In genomic region chr14:120989126-120989525, GRCm38 (mm10) we compare ENCODE assay signal across 27 mouse cellular contexts. TPM values are rescaled to one million over a fixed set of nuclear protein-coding genes. Genes with fewer than 3 reads are reported as not detected.
DNase-seq lines count a peak whose midpoint lies in the region; ATAC-seq and TF ChIP-seq lines count a peak whose summit lies in the region.
"Had no signal": no experiment of that assay in that cellular context is flagged by ENCODE, and none has a peak within 500 bp of the region (broad histone marks: within the 10 kb centered on the region; RNA-seq: fewer than 3 reads in every experiment).

No protein-coding gene starts in this region.

- H3K4me2 ChIP-seq in kidney, postnatal 0 days (ENCODE audit: low read length): no peak overlapping the region
- H3K4me2 ChIP-seq: embryonic facial prominence, embryonic 12.5 days; forebrain, embryonic 12.5 days; hindbrain, embryonic 14.5 days; limb, embryonic 12.5 days; liver, embryonic 11.5 days; neural tube, embryonic 15.5 days; stomach, embryonic 15.5 days had no signal

- H3K4me3 ChIP-seq in kidney, postnatal 0 days (replicated peaks; ENCODE audit: low read depth, low read length): no peak overlapping the region
- H3K4me3 ChIP-seq in gastrocnemius, adult 2 months: no peak overlapping the region
- H3K4me3 ChIP-seq: embryonic facial prominence, embryonic 12.5 days; forebrain, embryonic 12.5 days; heart, embryonic 10.5 days; limb, embryonic 12.5 days; midbrain, embryonic 10.5 days; neural tube, embryonic 15.5 days; stomach, embryonic 15.5 days had no signal

- DNase-seq in frontal cortex, postnatal 10 days (ENCODE audit: low spot score in 2 of 2): no peak
- peak; percentile 64 for DNase-seq in kidney, postnatal 0 days (ENCODE audit: low spot score)
- no peak for DNase-seq in kidney, postnatal 4 days
- peak; percentile 8 for DNase-seq in NIH3T3 (ENCODE audit: low read depth)
- DNase-seq in left cerebral cortex, postnatal 36 days (ENCODE audit: low spot score in 2 of 2): peak; percentile 40 to 50
- no peak for DNase-seq in gastrocnemius, adult 2 months
- DNase-seq: adrenal gland, postnatal 10 days; cerebellum, adult 2 months; cerebellum, postnatal 25 days; heart, postnatal 4 days; kidney, adult 18-20 months; liver, postnatal 0 days; thymus, adult 18-20 months; thymus, postnatal 36 days had no signal

- no peaks in the 10 kb centered on the region for H3K4me1 ChIP-seq in kidney, postnatal 0 days (replicated peaks; ENCODE audit: insufficient read depth, low read length)
- H3K4me1 ChIP-seq: embryonic facial prominence, embryonic 12.5 days; forebrain, embryonic 12.5 days; heart, embryonic 10.5 days; limb, embryonic 12.5 days; midbrain, embryonic 10.5 days; neural tube, embryonic 15.5 days; stomach, embryonic 15.5 days had no signal

- H3K9me3 ChIP-seq in kidney, postnatal 0 days (replicated peaks; ENCODE audit: low read length): no peaks in the 10 kb centered on the region
- H3K9me3 ChIP-seq: forebrain, embryonic 12.5 days; heart, embryonic 10.5 days; limb, embryonic 12.5 days; neural tube, embryonic 15.5 days; stomach, embryonic 15.5 days had no signal

- no peak overlapping the region for H3K27ac ChIP-seq in kidney, postnatal 0 days
- no peak overlapping the region for H3K27ac ChIP-seq in gastrocnemius, adult 2 months
- H3K27ac ChIP-seq: embryonic facial prominence, embryonic 12.5 days; forebrain, embryonic 12.5 days; heart, embryonic 10.5 days; hindbrain, embryonic 14.5 days; limb, embryonic 12.5 days; midbrain, embryonic 10.5 days; neural tube, embryonic 15.5 days; stomach, embryonic 15.5 days had no signal

- 36% methylated on average over 6 of the region's 6 CpGs for WGBS in kidney, postnatal 0 days

- H3K36me3 ChIP-seq in kidney, postnatal 0 days (ENCODE audit: insufficient read depth, low read length): no peaks in the 10 kb centered on the region
- H3K36me3 ChIP-seq: embryonic facial prominence, embryonic 12.5 days; forebrain, embryonic 12.5 days; heart, embryonic 10.5 days; limb, embryonic 12.5 days; midbrain, embryonic 10.5 days; neural tube, embryonic 15.5 days; stomach, embryonic 15.5 days had no signal

- H3K27me3 ChIP-seq in kidney, postnatal 0 days (ENCODE audit: insufficient read depth, low read length): no peaks in the 10 kb centered on the region
- H3K27me3 ChIP-seq: embryonic facial prominence, embryonic 12.5 days; forebrain, embryonic 12.5 days; limb, embryonic 12.5 days; neural tube, embryonic 15.5 days; stomach, embryonic 15.5 days had no signal

- peak; percentile 94 for ATAC-seq in frontal cortex, adult (ENCODE audit: low TSS enrichment)
- ATAC-seq in kidney, postnatal 0 days (replicated peaks; ENCODE audit: low FRiP score, low read depth): no peak
- ATAC-seq: inflammation-experienced regulatory T-cells, adult 6 months; liver, postnatal 0 days; lung, postnatal 0 days; midbrain, embryonic 16.5 days had no signal

- TF ChIP-seq CTCF in kidney, postnatal 0 days (IDR thresholded peaks at IDR 0.05; ENCODE audit: low read depth): no peak
- no peak for TF ChIP-seq CTCF in gastrocnemius, adult 2 months (IDR thresholded peaks at IDR 0.05)

- intact Hi-C loops in left cerebral cortex, postnatal 36 days (cut with DNase I): no loop called here
- intact Hi-C loops in gastrocnemius, adult 2 months (cut with DNase I): no loop called here

- H3K9ac ChIP-seq in kidney, postnatal 0 days (ENCODE audit: low read depth, low read length): no peak overlapping the region
- H3K9ac ChIP-seq: embryonic facial prominence, embryonic 12.5 days; forebrain, embryonic 12.5 days; hindbrain, embryonic 14.5 days; limb, embryonic 12.5 days; liver, postnatal 0 days; neural tube, embryonic 15.5 days; stomach, embryonic 15.5 days had no signal

RNA-seq across cellular contexts. Expression of gene Farp1, which starts 45.9 kb away (rescaled TPM):
- polyA plus RNA-seq in kidney, postnatal 0 days (2015; fragmentation: Nextera tagmentation; extraction: Ambion mirVana): 23.4 and 25.0 TPM in 2 replicates
- 100 to 1,000 TPM; 130 to 160 TPM for total RNA-seq in left cerebral cortex, postnatal 36 days (2021)
- 1 to 10 TPM; 5.7 to 6.2 TPM for total RNA-seq in gastrocnemius, adult 2 months (2021)

Comparison
In these comparisons a context has a peak if more than half of its experiments do, and no peak if none do; other contexts are left out.
1. DNase-seq: peak in kidney, postnatal 0 days (single experiment), NIH3T3 (single experiment) and left cerebral cortex, postnatal 36 days (2 of 2); none in frontal cortex, postnatal 10 days (0 of 2), kidney, postnatal 4 days (0 of 2) and gastrocnemius, adult 2 months (single experiment).
2. RNA of gene Farp1, which starts 45.9 kb away (total RNA-seq): 130 to 160 TPM in left cerebral cortex, postnatal 36 days; 5.7 to 6.2 TPM in gastrocnemius, adult 2 months; every median in the first group is over 10 times any median in the second.